Mouse (Mus musculus): Measurements from ENCODE around the gene Srprb.
A peak's percentile ranks its signal among the peaks of the same experiment; 100 is the strongest.
"Not testable (repeated sequence)": the region's sequence is repeated elsewhere in the genome, so short reads cannot be mapped to it uniquely, and the experiment has no call there.

Gene Srprb

GRCm38 (mm10) chr9:103212654-103213420 is 10.9 kb upstream of the Srprb start:
- no peak for DNase-seq (ENCODE audit: low spot score)

GRCm38 (mm10) chr9:103208802-103209423 is 7.0 kb upstream of the Srprb start:
- DNase-seq (ENCODE audit: low spot score) = no peak

GRCm38 (mm10) chr9:103207846-103208245 is 5.9 kb upstream of the Srprb start:
- DNase-seq (ENCODE audit: low spot score) = peak; percentile 33

DNA sequence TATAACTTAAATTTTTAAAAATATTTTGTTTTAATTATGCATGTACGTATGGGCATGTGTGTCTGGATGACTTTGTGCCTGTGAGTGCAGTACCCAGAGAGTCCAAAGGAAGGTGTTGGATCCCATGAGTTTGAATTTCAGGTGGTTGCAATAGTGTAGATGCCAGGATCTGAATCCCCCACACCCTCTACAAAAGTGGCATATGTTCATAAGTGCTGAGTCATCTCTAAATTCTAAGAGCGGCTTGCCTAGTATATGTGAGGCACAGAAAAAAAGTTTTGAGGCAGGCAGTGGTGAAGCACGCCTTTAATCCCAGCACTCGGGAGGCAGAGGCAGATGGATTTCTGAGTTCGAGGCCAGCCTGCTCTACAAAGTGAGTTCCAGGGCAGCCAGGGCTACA is 3.8 kb upstream of the Srprb start:
- DNase-seq (ENCODE audit: low spot score) = no peak

DNA sequence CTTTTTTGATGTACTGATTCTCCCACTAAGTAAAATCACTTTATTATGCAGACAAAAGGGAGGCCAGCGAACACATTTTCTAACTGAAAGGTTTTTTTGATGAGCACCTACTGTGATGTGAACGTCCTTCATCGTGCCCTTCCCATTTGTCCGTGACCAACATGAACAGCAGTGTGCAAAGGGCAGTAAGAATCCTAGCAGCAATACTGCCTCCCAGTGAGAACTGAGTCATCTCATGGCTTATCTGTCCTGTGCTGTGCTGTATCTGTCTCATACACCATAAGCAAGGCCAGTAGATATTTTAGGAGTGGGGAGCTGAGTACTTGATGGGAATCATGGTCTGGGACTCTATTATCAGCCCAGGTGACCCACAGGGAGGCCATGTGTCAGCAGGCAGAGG is 13.5 kb downstream of the Srprb start:
- no peak for DNase-seq (ENCODE audit: low spot score)

- no peak for DNase-seq (ENCODE audit: low spot score)
These were observed 15.2 kb downstream of the Srprb start for GRCm38 (mm10) chr9:103186747-103187146.

DNA sequence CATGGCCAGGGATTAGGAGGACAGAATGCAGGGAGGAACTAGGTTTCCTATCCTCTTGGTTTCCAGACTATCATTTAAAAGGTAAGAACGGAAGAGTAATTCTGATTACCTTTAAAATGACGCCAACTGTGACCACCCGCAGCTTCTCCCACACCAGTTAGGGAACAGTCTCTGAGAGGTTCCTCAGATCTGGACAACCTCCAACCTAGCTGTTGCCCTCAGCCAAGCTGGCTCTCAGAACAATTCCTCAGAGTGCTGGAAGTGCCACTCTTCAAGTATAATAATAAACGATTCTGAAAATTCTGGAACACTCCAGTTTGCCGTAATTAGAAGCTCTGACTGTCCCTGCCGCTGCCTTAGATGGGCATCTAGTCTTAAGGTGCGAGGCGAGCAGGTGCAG is 16.0 kb downstream of the Srprb start:
- no peak for DNase-seq (ENCODE audit: low spot score)

DNA sequence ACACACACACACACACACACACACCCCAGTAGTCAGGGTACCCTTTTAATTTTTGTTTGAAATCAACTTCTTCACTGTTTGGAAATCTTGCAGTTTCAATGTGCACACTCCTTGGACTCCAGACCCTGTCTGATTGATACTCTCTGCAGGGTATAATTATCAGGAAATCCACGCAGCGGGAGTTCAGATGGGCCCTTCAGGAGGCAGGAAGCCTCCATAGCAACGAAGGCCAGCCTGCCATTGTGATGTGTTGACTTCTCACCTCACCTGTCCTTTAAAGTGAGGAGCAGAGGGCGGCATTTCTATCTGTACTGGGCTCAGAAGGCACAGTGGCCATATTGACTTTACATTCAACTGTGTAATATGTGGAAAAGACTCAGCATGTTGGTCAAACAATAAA is 17.1 kb downstream of the Srprb start:
- DNase-seq (ENCODE audit: low spot score) = no peak

GRCm38 (mm10) chr9:103181886-103182285 is 20.1 kb downstream of the Srprb start:
- DNase-seq (ENCODE audit: low spot score) = no peak

DNA sequence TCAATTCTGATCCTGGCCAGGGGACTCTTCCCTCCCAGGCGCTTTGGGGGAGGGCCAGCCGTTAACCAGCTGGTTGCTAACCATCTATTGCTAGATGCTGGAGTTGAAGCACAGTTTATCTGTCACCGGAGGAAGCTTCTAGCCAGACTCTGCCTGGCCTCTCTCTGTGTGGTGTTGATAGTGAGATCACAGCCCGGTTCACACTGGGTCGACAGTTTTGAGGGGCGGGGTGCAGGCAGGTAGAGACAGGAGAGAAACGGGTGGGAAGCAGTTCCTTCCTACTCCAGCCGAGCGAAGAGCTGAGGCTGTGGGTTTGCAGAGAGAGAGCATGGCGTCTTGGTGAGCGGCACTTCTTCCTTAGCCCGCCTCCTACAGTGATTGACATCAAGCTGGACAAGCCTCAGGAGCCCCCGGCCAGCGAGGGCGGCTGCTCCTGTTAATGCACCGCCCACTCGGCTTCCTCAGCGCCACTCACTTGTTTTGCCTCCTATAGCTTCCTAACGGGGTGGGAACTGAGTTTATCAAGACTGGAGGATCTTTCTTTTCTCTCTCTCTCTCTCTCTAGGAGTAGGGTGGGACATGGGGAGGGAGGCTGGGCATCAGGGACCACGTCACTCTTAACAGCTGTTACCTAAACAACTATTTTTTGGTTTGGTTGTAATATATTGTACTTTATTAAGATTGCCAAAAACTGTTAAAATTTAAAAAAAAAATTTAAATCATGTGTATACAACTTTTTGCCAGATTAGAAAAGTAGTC is 21.0 kb downstream of the Srprb start:
- no peak for DNase-seq (ENCODE audit: low spot score)

- no peak for DNase-seq (ENCODE audit: low spot score)
These were observed 21.6 kb downstream of the Srprb start for GRCm38 (mm10) chr9:103180303-103180702.

DNA sequence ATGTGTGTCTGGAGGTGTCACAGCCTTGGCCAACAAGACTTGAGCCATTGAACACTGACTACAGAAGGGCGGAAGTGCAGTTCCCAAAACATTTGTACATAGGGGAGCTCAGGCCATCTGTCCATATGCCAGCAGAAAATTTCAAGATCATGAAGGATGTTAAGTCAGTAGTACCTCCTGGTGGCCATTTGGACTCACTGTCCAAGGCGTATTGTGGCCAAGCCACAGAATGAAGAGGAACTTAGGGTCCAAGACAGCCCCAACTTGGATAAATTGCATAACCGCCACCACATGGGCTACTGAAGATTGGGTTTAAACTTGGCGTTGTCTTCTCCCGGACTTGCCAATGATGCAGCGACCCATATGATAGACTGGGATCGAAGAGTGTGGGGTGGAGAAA is 26.2 kb downstream of the Srprb start:
- DNase-seq (ENCODE audit: low spot score) = no peak

GRCm38 (mm10) chr9:103174771-103175519 is 27.0 kb downstream of the Srprb start:
- no peak for DNase-seq (ENCODE audit: low spot score)

GRCm38 (mm10) chr9:103168771-103169170 is 33.2 kb downstream of the Srprb start:
- DNase-seq (ENCODE audit: low spot score) = no peak

DNA sequence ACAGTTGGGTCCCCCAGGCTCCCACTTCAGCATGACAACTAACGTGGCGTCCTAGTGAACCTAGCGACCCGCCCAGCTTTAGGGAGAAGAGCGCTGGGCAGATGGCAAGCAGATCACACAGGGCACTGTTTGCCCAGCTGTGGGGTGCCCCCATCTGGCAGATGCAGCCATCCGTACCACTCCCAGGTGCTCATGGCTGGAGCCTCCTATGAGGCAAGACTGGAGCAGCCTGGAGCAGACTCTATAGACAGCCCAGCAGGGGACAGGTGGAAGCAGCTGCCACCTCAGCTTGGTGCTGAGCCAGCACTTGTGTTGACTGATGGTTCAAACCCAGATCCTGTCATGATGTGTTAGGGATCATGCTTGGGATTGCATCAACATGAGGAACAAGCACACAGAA is 33.9 kb downstream of the Srprb start:
- DNase-seq (ENCODE audit: low spot score) = no peak

DNA sequence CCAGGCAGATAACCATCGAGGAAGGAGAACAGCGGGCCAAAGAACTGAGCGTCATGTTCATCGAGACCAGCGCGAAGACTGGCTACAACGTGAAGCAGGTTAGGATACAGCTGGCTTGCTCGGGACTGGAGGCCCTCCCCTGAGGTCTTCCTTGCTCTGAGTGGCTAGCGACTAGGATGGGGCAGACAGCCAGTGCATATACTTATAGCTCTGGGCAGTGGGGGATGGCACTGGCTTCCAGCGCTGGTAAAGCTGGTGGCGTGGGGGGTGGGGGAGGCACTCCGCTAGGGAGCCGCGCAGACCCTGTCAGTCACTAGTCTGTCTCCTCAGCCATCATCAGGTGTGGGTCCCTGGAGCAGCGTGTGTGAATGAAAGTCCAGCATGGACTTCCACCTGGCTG is 38.1 kb downstream of the Srprb start:
- DNase-seq (ENCODE audit: low spot score) = no peak

DNA sequence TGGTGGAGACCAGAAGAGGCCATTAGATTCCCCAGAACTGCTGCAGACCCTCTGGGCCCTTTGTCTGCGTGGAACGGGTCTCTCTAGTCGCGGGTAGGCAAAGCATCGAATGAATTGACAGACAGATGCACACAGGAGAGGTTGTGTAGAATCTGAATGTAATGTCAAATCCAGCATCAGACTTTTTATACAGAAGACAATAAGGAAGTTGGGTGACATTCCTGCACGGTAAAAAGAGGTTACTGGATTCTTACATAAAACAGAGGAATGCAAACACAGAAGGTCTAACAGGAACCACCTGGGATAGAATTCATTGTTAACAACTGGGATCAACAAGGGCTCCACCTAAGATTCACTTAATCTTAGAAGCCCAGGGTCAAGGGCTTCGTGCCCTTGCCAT is 46.8 kb downstream of the Srprb start:
- DNase-seq (ENCODE audit: low spot score) = not testable (repeated sequence)

GRCm38 (mm10) chr9:103154568-103154967 is 47.4 kb downstream of the Srprb start:
- DNase-seq (ENCODE audit: low spot score) = no peak

- DNase-seq (ENCODE audit: low spot score) = no peak
These were observed 48.7 kb downstream of the Srprb start for GRCm38 (mm10) chr9:103153286-103153685.

DNA sequence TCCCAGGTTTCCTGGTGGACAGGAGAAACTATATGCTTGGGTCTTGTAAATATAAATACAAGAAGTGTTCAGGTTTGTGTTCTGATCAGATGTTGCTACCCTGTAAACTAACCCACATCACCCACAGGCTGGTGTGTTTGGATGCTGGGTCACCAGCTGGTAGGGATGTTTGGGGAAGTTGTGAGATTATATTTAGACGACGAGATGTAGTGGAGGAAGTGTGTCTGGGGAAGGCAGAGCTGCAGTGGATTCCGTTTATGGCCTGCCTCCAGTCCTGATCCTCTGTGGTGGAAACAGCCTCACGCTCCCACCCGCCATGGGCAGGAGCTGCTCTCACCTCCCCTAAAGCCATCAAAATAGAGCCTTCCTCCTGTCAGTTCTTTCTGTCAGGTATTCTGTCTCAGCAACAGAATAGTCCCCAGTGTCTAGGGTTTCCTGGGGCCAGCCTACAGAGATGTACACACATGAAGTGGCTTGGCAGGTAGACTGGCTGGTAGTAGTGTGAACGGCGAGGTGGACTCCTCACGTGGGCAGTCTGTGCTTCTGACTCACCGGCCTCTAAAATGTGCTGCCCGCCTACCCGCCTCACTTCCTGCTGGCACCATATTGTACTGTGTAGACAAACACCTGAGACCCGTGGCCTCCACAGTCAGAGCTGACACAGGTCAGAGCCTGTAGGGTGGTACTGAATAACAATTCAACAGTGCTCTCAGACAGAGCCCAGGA is 52.7 kb downstream of the Srprb start:
- DNase-seq (ENCODE audit: low spot score) = no peak

DNA sequence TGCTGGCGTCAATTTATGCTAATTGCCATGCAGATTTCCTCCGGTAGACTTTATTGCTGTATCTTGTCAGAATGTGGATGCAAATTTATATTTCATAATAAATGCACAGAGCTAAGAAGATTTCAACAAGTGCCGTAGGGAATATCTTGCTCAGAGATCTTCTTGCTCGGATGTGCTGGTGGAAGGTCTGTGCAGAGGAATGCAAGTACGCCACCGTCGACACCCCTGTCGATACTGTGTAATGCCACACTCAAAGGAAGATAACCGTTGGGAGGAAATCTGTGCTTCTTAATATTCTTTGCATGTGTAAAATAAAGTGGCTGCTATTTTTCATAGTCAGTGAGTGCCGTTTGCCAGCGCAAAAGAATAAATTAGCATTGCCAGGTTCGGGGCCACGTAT is 54.8 kb downstream of the Srprb start:
- no peak for DNase-seq (ENCODE audit: low spot score)

- DNase-seq (ENCODE audit: low spot score) = peak; percentile 22
These were observed 55.2 kb downstream of the Srprb start for GRCm38 (mm10) chr9:103146703-103147102.

Data from layer of hippocampus, adult 9-10 months (tissue).